Mouse (Mus musculus) forebrain, embryonic 12.5 days (tissue): Measurements from ENCODE around the gene Primpol. TPM values are rescaled to one million over a fixed set of nuclear protein-coding genes. Genes with fewer than 3 reads are reported as not detected.

ENCODE experiments used
- ATAC-seq: fragments of 200-750 bp; cut with Nextera tagmentation; 2 replicates; pipeline ENCODE4 v1.8.0; 2017; ENCODE audit warnings: moderate TSS enrichment; ENCODE audit not compliant: low FRiP score
- H3K27ac ChIP-seq: fragments of 300-500 bp; sonication (generic); 2 replicates; pipeline ENCODE4 v1.5.1; 2016; ENCODE audit warnings: mild to moderate bottlenecking
- H3K27me3 ChIP-seq: fragments of 300-500 bp; sonication (generic); 2 replicates; pipeline ENCODE4 v1.6.1; 2016; ENCODE audit warnings: mild to moderate bottlenecking
- H3K36me3 ChIP-seq: fragments of 300-500 bp; sonication (generic); replicated peaks from 2 replicates; pipeline ENCODE4 v1.6.1; 2016; ENCODE audit warnings: mild to moderate bottlenecking
- H3K4me1 ChIP-seq: fragments of 300-500 bp; sonication (generic); 2 replicates; pipeline ENCODE4 v1.6.1; 2016
- H3K4me2 ChIP-seq: fragments of 300-500 bp; sonication (generic); 2 replicates; pipeline ENCODE4 v1.6.1; 2016; ENCODE audit warnings: mild to moderate bottlenecking, moderate library complexity
- H3K4me3 ChIP-seq: fragments of 300-500 bp; sonication (generic); replicated peaks from 2 replicates; pipeline ENCODE4 v1.5.1; 2016; ENCODE audit warnings: mild to moderate bottlenecking
- H3K9ac ChIP-seq: fragments of 300-500 bp; sonication (generic); 2 replicates; pipeline ENCODE4 v1.6.1; 2016; ENCODE audit warnings: mild to moderate bottlenecking
- H3K9me3 ChIP-seq: fragments of 300-500 bp; sonication (generic); 2 replicates; pipeline ENCODE4 v1.6.1; 2016
- WGBS: fragments of 180-500 bp; shearing (Covaris S2); methylation state at CpG from one replicate; pipeline ENCODE4 v1.1.7; 2016; 5-methylcytosine and 5-hydroxymethylcytosine counted together
- polyA plus RNA-seq: library from polyadenylated mRNA; unstranded; fragments of >200 nt; fragmentation: Nextera tagmentation; extraction: Ambion mirVana; gene quantifications from 2 replicates; pipeline ENCODE4 v1.2.1, GENCODE M21; 2016

Gene Primpol
- 10.2 and 10.9 TPM in 2 replicates for polyA plus RNA-seq

DNA sequence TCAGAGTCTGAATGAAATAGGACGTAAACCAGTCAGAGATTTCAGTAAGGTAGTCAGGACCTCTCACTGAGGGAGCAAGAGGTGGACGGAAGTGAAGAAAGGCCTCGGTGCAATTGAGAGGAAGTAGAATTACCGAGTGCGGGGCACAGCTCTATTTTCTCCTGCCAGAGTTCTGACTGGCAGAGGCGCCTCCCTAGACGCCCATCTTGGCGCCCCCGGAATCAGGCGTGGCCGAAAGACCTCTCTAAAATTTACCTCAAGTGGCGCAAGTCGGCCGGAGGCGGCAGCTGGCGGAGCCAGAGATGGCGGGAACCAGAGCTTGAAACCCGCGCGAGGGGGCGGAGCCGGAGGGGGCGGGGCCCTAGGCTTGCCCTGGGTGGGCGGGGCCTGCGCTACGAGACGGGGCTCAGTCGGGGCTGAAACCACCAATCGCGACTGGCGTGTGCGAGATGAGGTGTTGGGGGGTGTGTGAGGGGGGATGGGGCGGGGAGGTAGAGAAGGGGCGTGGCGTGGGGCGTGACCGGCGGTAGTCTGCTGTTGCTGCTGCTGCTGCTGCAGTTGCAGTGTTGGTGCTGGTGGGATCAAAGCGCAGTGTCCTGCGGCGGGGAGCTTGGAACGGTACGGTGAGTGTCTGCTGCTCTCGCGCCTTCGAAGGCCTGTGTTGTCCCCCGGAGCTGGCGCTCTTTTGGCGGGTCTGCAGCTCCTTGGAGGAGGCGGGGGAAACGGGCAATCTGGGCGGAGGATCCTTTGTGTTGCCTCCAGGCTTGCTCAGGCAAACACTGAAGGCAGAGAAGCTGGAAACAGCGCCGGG lies at the start of gene Primpol, which contains the start of gene Casp3:
TSS of gene Primpol (minus strand) at position 334 of the 811 bp plus-strand sequence.
TSS of gene Casp3 (plus strand) at position 413 of the 811 bp plus-strand sequence.
- H3K4me1 ChIP-seq, result peaks cover 22% of the 10 kb centered on the region
- H3K9ac ChIP-seq, result peak within 1 kb of the TSS; percentile 95
- peak; percentile 99 for ATAC-seq
- H3K4me3 ChIP-seq, result peak within 1 kb of the TSS; percentile 84
- peak within 1 kb of the TSS; percentile 96 for H3K27ac ChIP-seq
- H3K36me3 ChIP-seq, result no peaks in the 10 kb centered on the region
- no peaks in the 10 kb centered on the region for H3K9me3 ChIP-seq
- WGBS, result under 1% methylated on average over 47 of the region's 54 CpGs
- peak within 1 kb of the TSS; percentile 90 for H3K4me2 ChIP-seq
- H3K27me3 ChIP-seq, result no peaks in the 10 kb centered on the region

DNA sequence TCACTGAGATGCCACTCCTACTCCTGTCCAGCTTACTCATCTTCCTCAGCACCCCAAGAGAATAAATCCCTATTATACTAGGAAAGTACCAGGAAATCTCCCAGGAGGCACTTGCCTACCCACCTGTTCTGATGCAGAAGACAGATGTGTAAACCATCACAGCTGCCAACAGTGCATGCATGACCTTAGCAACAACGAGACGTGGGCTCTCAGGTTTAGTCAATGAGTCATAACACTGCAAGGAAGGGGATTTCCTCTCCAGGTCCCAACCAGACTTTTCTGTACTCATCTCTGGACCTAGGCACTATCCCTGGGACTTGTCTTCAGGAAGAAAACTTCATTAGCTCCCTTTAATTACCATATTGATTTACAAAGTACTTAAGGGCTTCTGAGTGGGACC lies 38.9 kb upstream of the Primpol start:
- Histone ChIP-seq H3K27ac (no peak overlapping the region), H3K9me3 (no peaks in the 10 kb centered on the region), H3K27me3 (no peaks in the 10 kb centered on the region)

DNA sequence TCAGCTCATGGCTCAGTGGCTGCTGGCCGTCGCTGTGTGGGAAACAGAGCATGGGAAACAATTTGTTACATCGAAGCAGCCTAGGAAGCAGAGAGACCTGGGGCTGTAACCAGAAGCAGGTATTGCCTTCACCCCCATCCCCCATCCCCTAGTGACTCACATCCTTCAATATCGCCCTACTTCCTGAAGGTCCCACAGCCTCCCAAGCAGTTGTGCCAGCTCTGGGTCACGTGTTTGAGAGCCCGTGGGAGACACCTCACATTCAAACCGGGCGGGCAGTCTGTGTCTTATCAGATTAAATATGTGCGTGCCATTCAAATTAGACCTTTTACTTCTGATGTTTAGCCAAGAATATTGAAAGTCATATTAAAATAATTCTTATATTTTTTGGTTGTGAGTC lies 34.9 kb upstream of the Primpol start:
- 83% methylated on average over 9 of the region's 9 CpGs for WGBS
- no peak overlapping the region for H3K4me3 ChIP-seq
- H3K27me3 ChIP-seq, result no peaks in the 10 kb centered on the region
- no peaks in the 10 kb centered on the region for H3K9me3 ChIP-seq
- no peak overlapping the region for H3K4me2 ChIP-seq
- H3K4me1 ChIP-seq, result no peaks in the 10 kb centered on the region
- H3K36me3 ChIP-seq, result no peaks in the 10 kb centered on the region
- no peak for ATAC-seq
- no peak overlapping the region for H3K27ac ChIP-seq
- H3K9ac ChIP-seq, result no peak overlapping the region

More for the DNA sequence above, 38.9 kb upstream of the Primpol start:
- no peaks in the 10 kb centered on the region for H3K36me3 ChIP-seq
- H3K4me2 ChIP-seq, result no peak overlapping the region
- 83% methylated on average over 2 of the region's 2 CpGs for WGBS
- H3K4me1 ChIP-seq, result no peaks in the 10 kb centered on the region
- ATAC-seq, result no peak
- H3K9ac ChIP-seq, result no peak overlapping the region
- no peak overlapping the region for H3K4me3 ChIP-seq

DNA sequence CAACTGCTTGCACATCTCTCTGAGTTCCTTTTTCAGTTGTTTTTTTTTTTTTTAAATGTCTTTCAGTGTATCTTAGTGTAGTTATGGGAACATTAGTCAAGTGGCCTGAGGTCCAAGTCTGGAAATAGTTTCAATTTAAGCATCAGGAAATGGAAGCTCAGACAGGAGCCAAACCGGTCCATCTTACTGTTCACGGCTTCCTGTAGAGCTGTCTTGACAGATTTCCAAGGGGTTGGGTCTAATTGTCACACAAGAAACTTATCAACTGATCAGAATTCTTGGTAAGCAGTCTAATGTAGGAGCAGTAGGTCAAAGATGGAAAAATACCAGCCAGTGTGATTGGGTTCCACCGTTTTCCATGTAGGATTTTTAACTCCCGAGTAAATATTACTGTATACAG lies 31.4 kb upstream of the Primpol start:
- Histone ChIP-seq H3K4me2 (no peak overlapping the region), H3K36me3 (no peaks in the 10 kb centered on the region), H3K27me3 (no peaks in the 10 kb centered on the region), H3K4me1 (no peaks in the 10 kb centered on the region), H3K9me3 (no peaks in the 10 kb centered on the region), H3K27ac (no peak overlapping the region), H3K4me3 (no peak overlapping the region), H3K9ac (no peak overlapping the region)
- no peak for ATAC-seq
- WGBS, result 92% methylated on average over 4 of the region's 4 CpGs

DNA sequence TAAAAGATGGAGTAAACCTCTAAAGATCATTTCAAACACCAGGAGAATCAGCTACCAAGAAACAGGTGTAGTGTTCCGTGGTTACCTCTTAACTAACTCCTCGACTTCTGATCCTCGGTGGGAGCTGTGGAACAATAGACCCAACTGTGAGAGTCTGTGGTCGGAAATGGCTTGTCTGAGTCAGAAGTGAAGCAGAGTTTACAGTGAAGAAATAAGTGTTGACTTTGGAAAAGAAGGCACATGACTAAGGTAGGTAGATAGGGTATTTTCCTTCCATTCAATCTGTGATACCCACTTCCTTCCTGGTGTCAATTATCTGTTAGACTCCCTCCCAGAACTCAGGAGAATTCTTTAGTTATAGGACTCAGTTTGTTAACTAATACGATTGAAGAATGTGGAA lies 24.3 kb upstream of the Primpol start:
- WGBS, result 89% methylated on average over 5 of the region's 5 CpGs
- Histone ChIP-seq H3K27me3 (no peaks in the 10 kb centered on the region), H3K36me3 (peaks cover 45% of the 10 kb centered on the region)

DNA sequence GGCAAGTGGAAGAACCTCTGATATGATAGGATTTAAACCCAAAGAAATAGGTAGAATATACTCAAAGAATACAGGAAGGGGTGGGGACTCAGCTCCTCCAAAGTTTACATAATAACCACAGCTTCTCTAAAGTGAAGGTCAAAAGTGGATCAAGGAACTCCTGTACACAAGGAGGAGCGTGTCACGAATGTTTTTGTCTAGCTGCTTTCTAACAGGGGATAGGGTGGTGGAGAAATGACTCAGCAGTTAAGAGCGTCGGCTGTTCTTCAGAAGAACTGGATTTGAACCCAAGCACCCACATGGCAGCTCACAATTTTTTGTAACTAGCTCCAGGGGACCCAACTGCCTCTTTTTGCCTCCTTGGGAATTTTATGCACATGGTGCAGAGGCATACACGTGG lies 22.8 kb upstream of the Primpol start:
- H3K4me3 ChIP-seq, result no peak overlapping the region
- H3K4me1 ChIP-seq, result no peaks in the 10 kb centered on the region
- H3K4me2 ChIP-seq, result no peak overlapping the region
- ATAC-seq, result no peak
- H3K9me3 ChIP-seq, result no peaks in the 10 kb centered on the region
- 96% methylated on average over 5 of the region's 5 CpGs for WGBS
- H3K36me3 ChIP-seq, result peaks cover 59% of the 10 kb centered on the region
- no peak overlapping the region for H3K9ac ChIP-seq
- no peaks in the 10 kb centered on the region for H3K27me3 ChIP-seq
- no peak overlapping the region for H3K27ac ChIP-seq

More for the DNA sequence above, 24.3 kb upstream of the Primpol start:
- H3K4me3 ChIP-seq, result no peak overlapping the region
- no peak overlapping the region for H3K27ac ChIP-seq
- H3K9ac ChIP-seq, result no peak overlapping the region
- no peaks in the 10 kb centered on the region for H3K4me1 ChIP-seq
- ATAC-seq, result no peak
- no peak overlapping the region for H3K4me2 ChIP-seq
- H3K9me3 ChIP-seq, result no peaks in the 10 kb centered on the region

DNA sequence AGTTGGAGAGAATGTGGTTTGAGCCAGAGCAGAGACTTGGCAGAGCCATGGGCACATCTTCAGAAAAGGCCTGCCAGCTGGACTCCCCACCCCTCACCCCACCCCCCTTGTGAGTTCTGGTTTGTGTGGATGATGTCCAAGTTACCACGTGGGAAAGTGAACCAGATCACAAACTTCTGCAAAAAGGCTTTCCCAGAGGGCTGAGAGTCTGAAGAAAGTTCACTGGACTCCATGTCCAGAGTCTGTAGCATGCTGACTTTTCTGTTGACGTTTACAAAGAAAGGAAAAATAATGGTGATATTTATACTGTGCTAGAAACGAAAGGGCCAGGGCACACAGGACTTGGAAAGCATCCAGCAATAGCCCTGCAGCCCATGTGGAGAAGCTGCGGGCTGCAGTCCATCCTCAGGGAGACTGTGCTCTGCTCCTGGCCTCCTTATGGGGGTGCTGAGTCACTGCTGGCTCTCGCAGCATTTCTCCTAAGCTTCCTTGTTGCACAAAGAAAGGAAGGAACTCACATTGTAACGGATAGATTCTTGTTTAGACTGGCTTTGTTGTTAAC lies 22.1 kb upstream of the Primpol start:
- Histone ChIP-seq H3K4me1 (no peaks in the 10 kb centered on the region), H3K9me3 (no peaks in the 10 kb centered on the region), H3K4me3 (no peak overlapping the region), H3K4me2 (no peak overlapping the region), H3K36me3 (peaks cover 65% of the 10 kb centered on the region), H3K9ac (no peak overlapping the region), H3K27ac (no peak overlapping the region), H3K27me3 (no peaks in the 10 kb centered on the region)
- WGBS, result 69% methylated on average over 6 of the region's 6 CpGs
- ATAC-seq, result no peak

DNA sequence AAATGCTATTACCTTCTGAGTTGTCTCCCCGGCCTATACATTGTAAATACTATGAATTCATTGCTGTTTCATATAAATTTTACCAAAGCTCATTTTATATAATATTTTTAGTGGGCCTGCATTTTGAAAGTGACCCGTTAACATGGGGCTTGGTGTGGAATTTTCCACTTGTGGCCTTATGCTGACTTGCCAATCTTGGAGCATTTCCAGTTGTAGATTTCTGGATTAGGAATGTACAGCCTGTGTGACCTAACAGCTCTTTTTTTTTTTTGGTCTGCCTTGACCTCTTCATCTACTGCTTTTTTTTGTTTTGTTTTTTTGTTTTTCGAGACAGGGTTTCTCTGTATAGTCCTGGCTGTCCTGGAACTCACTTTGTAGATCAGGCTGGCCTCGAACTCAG lies 13.9 kb upstream of the Primpol start:
- 97% methylated on average over 4 of the region's 4 CpGs for WGBS
- peaks cover 60% of the 10 kb centered on the region for H3K36me3 ChIP-seq

DNA sequence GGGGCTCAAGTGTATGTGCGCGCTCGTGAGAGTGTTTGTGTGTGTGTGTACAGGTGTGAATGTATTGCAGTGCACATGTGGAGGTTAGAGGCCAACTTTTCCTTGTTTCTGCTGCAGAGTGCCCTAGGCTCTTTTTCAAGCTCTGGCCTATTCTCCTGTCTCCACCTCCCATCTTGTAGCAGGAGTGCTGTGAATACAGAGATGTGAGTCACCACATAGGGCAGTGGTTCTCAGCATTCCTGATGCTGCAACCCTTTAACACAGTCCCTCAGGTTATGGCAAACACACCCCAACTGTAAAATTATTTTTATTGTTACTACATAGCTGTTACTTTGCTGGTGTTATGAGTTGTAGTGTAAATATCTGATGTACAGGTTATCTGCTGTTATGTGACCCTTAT lies 13.4 kb upstream of the Primpol start:
- Histone ChIP-seq H3K27me3 (no peaks in the 10 kb centered on the region), H3K4me1 (no peaks in the 10 kb centered on the region), H3K36me3 (peaks cover 55% of the 10 kb centered on the region), H3K4me3 (no peak overlapping the region), H3K27ac (no peak overlapping the region), H3K4me2 (no peak overlapping the region), H3K9ac (no peak overlapping the region), H3K9me3 (no peaks in the 10 kb centered on the region)
- no peak for ATAC-seq
- 92% methylated on average over 3 of the region's 3 CpGs for WGBS

More for the DNA sequence above, 13.9 kb upstream of the Primpol start:
- ATAC-seq, result no peak
- H3K4me3 ChIP-seq, result no peak overlapping the region
- no peaks in the 10 kb centered on the region for H3K9me3 ChIP-seq
- H3K9ac ChIP-seq, result no peak overlapping the region
- no peak overlapping the region for H3K4me2 ChIP-seq
- no peak overlapping the region for H3K27ac ChIP-seq
- no peaks in the 10 kb centered on the region for H3K27me3 ChIP-seq
- no peaks in the 10 kb centered on the region for H3K4me1 ChIP-seq

DNA sequence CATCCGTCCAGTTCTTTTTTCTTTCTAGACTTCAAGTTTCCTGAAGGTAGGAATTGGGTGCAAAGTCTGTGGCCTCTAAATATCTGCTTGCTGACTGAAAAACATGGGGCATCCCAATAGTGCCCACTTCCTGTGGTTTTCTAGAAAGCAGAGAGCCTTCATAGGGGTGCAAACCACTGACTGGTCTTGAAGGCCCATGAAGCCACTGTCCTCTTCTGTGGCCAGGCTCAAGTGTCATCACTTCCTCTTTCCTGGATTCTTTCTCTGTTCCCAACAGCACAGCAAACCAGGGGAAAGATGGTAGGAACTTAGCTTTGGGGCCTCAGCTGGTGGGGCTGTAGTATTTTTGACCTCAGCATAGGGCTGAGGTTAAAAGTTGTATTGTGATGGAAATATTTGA lies 11.6 kb upstream of the Primpol start:
- WGBS, result 100% methylated on average over 1 of the region's 1 CpGs
- no peak overlapping the region for H3K4me2 ChIP-seq
- H3K4me3 ChIP-seq, result no peak overlapping the region
- peaks cover 38% of the 10 kb centered on the region for H3K36me3 ChIP-seq
- no peak overlapping the region for H3K27ac ChIP-seq
- H3K27me3 ChIP-seq, result no peaks in the 10 kb centered on the region
- no peak for ATAC-seq
- no peaks in the 10 kb centered on the region for H3K4me1 ChIP-seq
- no peaks in the 10 kb centered on the region for H3K9me3 ChIP-seq
- no peak overlapping the region for H3K9ac ChIP-seq

DNA sequence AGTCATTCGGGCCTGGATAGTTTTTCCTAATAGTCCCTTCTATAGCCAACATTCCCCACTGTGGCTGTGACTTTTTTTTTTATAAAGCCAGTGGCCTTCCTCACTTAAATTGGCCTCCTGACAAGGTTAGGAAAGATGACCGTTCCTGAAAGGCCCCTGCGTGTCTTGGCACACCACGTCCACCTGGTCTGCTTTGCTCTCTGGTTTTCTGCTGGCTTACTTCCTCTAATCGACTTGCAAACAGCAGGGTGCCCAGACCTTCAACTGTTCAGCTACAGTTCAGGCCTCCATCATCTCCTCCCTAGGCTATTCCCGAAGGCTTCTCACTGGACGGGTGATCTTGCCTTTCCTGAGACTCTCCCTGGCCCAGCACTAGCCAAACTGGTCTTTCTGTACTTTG lies 10.9 kb upstream of the Primpol start:
- Histone ChIP-seq H3K4me2 (no peak overlapping the region), H3K9ac (no peak overlapping the region), H3K4me1 (no peaks in the 10 kb centered on the region), H3K36me3 (peaks cover 31% of the 10 kb centered on the region), H3K9me3 (no peaks in the 10 kb centered on the region), H3K27me3 (no peaks in the 10 kb centered on the region), H3K27ac (no peak overlapping the region), H3K4me3 (no peak overlapping the region)
- ATAC-seq, result no peak
- whole genome bisulfite sequencing, result 80% methylated on average over 7 of the region's 7 CpGs

DNA sequence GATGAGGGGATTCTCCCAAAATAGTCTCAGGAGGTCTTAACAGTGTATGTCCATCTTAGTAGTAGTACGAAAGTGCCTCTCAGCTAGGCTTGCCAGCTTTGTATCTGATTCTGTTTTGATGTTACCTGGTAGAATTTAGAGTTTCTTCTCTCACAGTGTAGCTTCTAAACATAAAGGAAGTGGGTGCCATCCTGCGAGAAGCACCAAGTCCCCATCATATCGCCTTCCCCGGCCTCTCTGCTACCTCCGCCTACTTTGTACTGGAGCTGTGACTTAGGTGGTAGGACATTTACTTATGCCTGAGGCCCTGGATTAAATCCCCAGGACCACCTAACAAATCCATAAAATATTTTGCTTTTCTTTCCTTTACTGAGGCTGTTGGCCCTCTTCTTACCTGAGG lies 9.6 kb upstream of the Primpol start:
- peaks cover 19% of the 10 kb centered on the region for H3K36me3 ChIP-seq
- H3K27ac ChIP-seq, result no peak overlapping the region
- H3K4me3 ChIP-seq, result no peak overlapping the region
- H3K4me2 ChIP-seq, result no peak overlapping the region
- H3K4me1 ChIP-seq, result peaks cover 6% of the 10 kb centered on the region; the same call in 1 of the 2 replicates
- no peak overlapping the region for H3K9ac ChIP-seq
- no peaks in the 10 kb centered on the region for H3K27me3 ChIP-seq
- ATAC-seq, result no peak
- WGBS, result 96% methylated on average over 5 of the region's 5 CpGs
- no peaks in the 10 kb centered on the region for H3K9me3 ChIP-seq

DNA sequence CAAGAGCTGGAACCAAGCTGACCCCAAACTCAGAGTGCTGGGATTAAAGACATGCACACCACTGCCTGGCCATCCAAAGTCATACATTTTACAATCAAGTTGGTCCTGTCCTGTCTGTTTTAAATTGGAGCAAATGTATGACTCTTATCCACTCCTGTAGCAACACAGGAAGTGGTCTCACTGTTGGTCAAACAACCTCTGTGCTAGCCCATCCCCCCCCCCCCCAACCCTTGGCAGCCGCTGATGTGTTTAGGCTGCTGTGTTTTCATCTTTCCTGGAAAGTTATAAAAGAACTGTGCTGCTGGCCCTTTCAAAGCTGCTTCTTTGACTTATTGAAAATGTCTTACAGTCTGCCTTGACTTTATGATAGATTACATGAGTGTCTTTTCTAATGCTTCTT lies 8.2 kb upstream of the Primpol start:
- Histone ChIP-seq H3K4me3 (no peak overlapping the region), H3K27me3 (no peaks in the 10 kb centered on the region), H3K9me3 (no peaks in the 10 kb centered on the region), H3K4me1 (peaks cover 6% of the 10 kb centered on the region; the same call in 1 of the 2 replicates), H3K36me3 (peaks cover 6% of the 10 kb centered on the region), H3K4me2 (no peak overlapping the region), H3K27ac (no peak overlapping the region), H3K9ac (no peak overlapping the region)
- 71% methylated on average over 1 of the region's 1 CpGs for WGBS
- no peak for ATAC-seq
